Mouse (Mus musculus) kidney, postnatal 0 days (tissue): ENCODE results near the gene Lrrc66. TPM values are rescaled to one million over a fixed set of nuclear protein-coding genes. Genes with fewer than 3 reads are reported as not detected.

ENCODE experiments used
- ATAC-seq: fragments of 200-750 bp; cut with Nextera tagmentation; replicated peaks from 2 replicates; pipeline ENCODE4 v1.8.0; 2017; ENCODE audit warnings: low read depth, moderate number of reproducible peaks, moderate TSS enrichment, moderate library complexity; ENCODE audit not compliant: low FRiP score
- DNase-seq: peaks from one replicate; pipeline ENCODE4 v3.0.0-alpha.2; 2016; ENCODE audit warnings: low spot score
- H3K27ac ChIP-seq: fragments of 300-500 bp; sonication (generic); 2 replicates; pipeline ENCODE4 v1.5.1; 2014; ENCODE audit warnings: mild to moderate bottlenecking
- H3K27me3 ChIP-seq: fragments of 300-500 bp; sonication (generic); 2 replicates; pipeline ENCODE4 v1.6.1; 2014; ENCODE audit warnings: low read length, mixed read lengths; ENCODE audit not compliant: insufficient read depth
- H3K36me3 ChIP-seq: fragments of 300-500 bp; sonication (generic); 2 replicates; pipeline ENCODE4 v1.6.1; 2014; ENCODE audit warnings: low read length, mixed read lengths; ENCODE audit not compliant: insufficient read depth
- H3K4me1 ChIP-seq: fragments of 300-500 bp; sonication (generic); replicated peaks from 2 replicates; pipeline ENCODE4 v1.6.1; 2014; ENCODE audit warnings: antibody characterized with exemption, low read length, mixed read lengths; ENCODE audit not compliant: insufficient read depth
- H3K4me2 ChIP-seq: fragments of 300-500 bp; sonication (generic); 2 replicates; pipeline ENCODE4 v1.6.1; 2014; ENCODE audit warnings: mild to moderate bottlenecking, low read length, moderate library complexity, mixed read lengths
- H3K4me3 ChIP-seq: fragments of 300-500 bp; sonication (generic); replicated peaks from 2 replicates; pipeline ENCODE4 v1.5.1; 2014; ENCODE audit warnings: low read depth, low read length
- H3K9ac ChIP-seq: fragments of 300-500 bp; sonication (generic); 2 replicates; pipeline ENCODE4 v1.6.1; 2014; ENCODE audit warnings: low read depth, low read length
- H3K9me3 ChIP-seq: fragments of 300-500 bp; sonication (generic); replicated peaks from 2 replicates; pipeline ENCODE4 v1.6.1; 2016; ENCODE audit warnings: low read length, inconsistent platforms, mixed read lengths
- CTCF ChIP-seq: IDR thresholded peaks from 2 replicates; pipeline ENCODE4 v1.5.1; 2016; ENCODE audit warnings: antibody characterized with exemption, low read depth, mild to moderate bottlenecking, moderate library complexity
- WGBS: fragments of 180-500 bp; shearing (Covaris S2); extraction: QIAGEN DNeasy Blood & Tissue Kit; methylation state at CpG from one replicate; pipeline ENCODE4 v1.1.7; 2014; 5-methylcytosine and 5-hydroxymethylcytosine counted together
- polyA plus RNA-seq: library from polyadenylated mRNA; unstranded; fragments of >200 nt; fragmentation: Nextera tagmentation; extraction: Ambion mirVana; gene quantifications from 2 replicates; pipeline ENCODE4 v1.2.1, GENCODE M21; 2015

The Lrrc66 gene
- polyA plus RNA-seq, 1 experiment from 2014 or later = 1.4 TPM

DNA sequence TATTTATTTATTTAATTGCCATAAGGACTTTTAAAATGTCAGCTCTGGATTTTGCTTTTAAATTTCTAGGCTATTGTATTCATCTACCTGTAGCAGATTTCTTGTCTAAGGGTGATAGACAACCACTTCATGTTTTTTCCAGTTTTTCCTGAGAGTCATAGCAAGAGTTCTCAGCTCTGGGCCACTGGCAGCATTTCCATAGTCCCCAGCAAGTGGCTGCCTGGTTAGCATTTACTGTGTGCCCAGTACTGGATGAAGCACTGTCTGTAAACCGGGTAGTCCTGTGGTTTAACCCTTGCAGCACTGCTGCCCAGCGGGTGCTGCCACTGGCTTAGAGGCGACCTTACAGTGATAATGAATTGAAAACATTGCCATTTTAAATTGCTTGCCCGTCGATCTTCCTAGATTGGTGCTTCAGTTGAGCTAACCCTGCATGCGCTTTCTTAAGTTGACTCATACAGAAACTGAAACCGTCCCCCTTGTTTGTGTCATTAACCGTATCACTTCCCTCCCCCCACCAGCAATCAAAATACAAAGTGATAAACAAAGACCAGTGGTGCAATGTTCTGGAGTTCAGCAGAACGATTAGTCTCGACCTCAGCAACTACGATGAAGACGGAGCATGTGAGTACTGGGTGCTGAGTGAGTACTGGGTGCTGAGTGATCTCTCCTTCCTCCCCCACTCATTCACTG is 75.4 kb downstream of the Lrrc66 start:
- H3K9me3 ChIP-seq = no peaks in the 10 kb centered on the region
- no peak overlapping the region for H3K27ac ChIP-seq
- peaks cover 18% of the 10 kb centered on the region; the same call in 1 of the 2 replicates for H3K36me3 ChIP-seq
- DNase-seq = no peak
- ATAC-seq = no peak
- 79% methylated on average over 12 of the region's 12 CpGs for WGBS
- no peak overlapping the region for H3K4me3 ChIP-seq
- H3K9ac ChIP-seq = no peak overlapping the region
- TF ChIP-seq CTCF = no peak
- H3K4me1 ChIP-seq = no peaks in the 10 kb centered on the region
- H3K4me2 ChIP-seq = no peak overlapping the region
- no peaks in the 10 kb centered on the region for H3K27me3 ChIP-seq

Other genes starting within 250 kb of the Lrrc66 start
- gene Cwh43, start 226.5 kb downstream of the Lrrc66 start, polyA plus RNA-seq = 5.9 TPM in 2 replicates
- 22.0 and 23.8 TPM in 2 replicates for gene Dcun1d4, start 151.5 kb downstream of the Lrrc66 start, polyA plus RNA-seq
- gene Sgcb, start 15.3 kb upstream of the Lrrc66 start, polyA plus RNA-seq = 14.3 and 16.5 TPM in 2 replicates
- 0.22 and 0.24 TPM in 2 replicates for gene Spata18, start 18.9 kb upstream of the Lrrc66 start, polyA plus RNA-seq